Mouse (Mus musculus): ENCODE measurements around the gene Csrp1.

Gene Csrp1

GRCm38 (mm10) chr1:135698046-135698445 lies 21.8 kb upstream of the Csrp1 start:
- no peak for DNase-seq (ENCODE audit: low spot score)

- no peak for DNase-seq (ENCODE audit: low spot score)
Measured at GRCm38 (mm10) chr1:135698451-135698921, 21.4 kb upstream of the Csrp1 start.

GRCm38 (mm10) chr1:135698996-135699705 lies 20.7 kb upstream of the Csrp1 start:
- DNase-seq (ENCODE audit: low spot score), result peak; percentile 82

- DNase-seq (ENCODE audit: low spot score), result no peak
Measured at GRCm38 (mm10) chr1:135699892-135700291, 20.0 kb upstream of the Csrp1 start.

GRCm38 (mm10) chr1:135700605-135701004 lies 19.3 kb upstream of the Csrp1 start:
- peak; percentile 76 for DNase-seq (ENCODE audit: low spot score)

DNA sequence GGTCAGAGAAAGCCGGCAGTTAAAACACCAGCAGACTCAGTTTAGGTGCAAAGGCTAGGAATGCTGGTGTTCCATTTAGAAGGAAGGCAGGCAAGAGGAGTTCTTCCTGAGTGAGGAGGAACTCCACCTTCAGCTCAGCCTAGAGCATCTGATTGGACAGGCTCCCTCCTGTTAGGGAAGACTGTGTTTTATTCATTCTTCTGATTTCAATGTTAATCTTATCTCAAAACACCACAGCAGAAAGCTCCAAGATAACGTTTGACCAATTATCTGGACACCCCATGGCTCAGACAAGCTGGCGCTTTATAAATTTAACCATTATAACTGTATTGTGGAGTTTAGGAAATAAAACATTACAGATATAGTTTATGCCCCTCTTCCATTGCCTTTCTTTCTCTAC lies 18.5 kb upstream of the Csrp1 start:
- DNase-seq (ENCODE audit: low spot score), result no peak

- DNase-seq (ENCODE audit: low spot score), result no peak
Measured at GRCm38 (mm10) chr1:135702722-135703121, 17.1 kb upstream of the Csrp1 start.

GRCm38 (mm10) chr1:135704317-135704821 lies 15.5 kb upstream of the Csrp1 start:
- DNase-seq (ENCODE audit: low spot score), result no peak

DNA sequence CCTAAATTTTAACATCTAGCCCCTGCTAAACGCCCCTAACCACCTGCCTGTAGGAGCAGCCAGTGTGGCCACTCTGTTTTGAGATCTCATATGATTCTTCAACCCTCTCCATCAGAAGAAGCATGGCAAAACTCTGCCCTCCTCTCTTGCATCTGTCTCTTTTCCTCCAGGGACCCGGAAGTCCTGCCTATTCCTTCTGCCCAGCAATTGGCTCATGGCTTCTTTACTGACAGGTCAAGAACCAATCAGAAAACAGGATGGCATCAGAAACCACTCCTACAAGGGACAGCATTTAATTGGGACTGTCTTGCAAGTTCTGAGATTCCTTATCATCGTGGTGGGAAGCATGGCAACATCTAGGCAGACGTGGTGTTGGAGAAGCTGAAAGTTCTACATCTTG lies 11.5 kb upstream of the Csrp1 start:
- no peak for DNase-seq (ENCODE audit: low spot score)

DNA sequence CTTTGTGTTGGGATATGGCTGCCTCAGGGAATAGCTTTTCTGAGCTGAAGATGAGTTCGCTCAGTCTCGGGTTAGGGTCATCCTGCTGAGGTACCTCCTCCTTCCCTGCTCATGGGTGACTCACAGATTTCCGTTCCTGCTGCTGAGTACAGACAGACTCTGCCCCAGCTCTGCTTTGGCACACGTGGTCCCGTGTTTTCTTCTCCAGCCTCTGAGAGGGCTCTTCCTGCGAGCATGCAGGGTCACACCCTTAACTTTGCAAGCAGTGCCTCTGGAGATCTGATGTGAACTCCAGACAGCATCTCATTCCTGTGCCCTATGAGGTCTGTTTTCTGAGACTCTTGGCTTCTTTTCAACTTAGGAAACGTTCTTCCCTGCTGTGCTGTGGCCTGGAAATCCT lies 8.7 kb upstream of the Csrp1 start:
- DNase-seq (ENCODE audit: low spot score), result peak; percentile 31

GRCm38 (mm10) chr1:135714028-135714815 lies 5.6 kb upstream of the Csrp1 start:
- no peak for DNase-seq (ENCODE audit: low spot score)

DNA sequence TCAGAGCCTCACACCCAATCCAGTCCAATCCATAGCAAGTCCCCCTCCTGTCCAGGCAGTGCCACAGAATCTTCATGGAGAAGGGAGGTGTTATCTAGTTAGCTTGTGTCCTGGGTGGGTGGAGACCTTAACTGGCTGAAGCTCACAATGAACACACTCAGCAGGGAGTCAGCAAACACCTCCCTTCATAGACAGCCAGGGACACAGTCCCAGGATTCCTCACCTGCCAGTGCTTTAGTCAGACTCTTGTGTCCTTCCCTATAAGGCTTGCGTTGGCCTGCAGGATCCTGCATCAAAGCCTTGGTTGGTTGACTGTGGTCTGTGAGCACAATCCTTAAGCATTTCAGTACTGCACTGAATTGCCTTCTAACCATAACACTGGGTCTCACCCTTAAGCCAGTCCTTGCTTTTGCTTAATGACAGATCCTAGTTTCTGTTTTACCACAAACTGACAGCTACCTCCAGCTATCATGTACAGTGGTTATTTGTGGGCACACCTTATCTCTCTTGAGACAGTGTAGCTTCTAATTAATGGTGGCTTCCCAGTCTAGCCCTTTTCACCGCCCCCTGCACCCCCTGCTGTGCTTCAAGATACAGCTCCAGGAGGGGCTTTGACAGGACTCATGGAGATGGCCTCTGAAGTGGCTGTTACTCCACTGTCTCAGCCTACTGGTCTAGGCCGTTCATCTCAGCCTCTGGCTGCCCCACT lies 4.8 kb upstream of the Csrp1 start:
- no peak for DNase-seq (ENCODE audit: low spot score)

GRCm38 (mm10) chr1:135719486-135719885 lies 375 bp upstream of the Csrp1 start:
- DNase-seq (ENCODE audit: low spot score), result peak; percentile 87

- no peak for DNase-seq (ENCODE audit: low spot score)
Measured at GRCm38 (mm10) chr1:135723016-135723415, 3.2 kb downstream of the Csrp1 start.

DNA sequence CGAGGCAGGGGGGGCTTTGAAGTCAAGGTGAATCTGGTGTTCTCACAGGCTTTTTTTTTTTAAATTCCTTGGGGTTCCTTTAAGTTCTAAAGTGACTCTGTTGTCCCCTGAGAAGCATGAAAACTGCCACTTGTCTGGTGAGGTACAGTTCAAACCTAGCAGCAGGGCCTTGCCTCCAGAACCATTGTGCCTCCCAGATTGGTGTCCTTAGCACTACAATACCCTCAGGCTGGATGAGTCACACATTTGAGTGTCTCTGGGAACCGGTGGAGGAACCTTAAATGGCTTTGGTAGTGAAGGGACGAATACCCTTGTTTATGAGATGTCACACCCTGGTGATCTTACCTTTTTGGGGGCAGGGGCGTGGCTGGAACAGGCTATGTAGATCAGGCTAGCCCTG lies 4.3 kb downstream of the Csrp1 start:
- no peak for DNase-seq (ENCODE audit: low spot score)

DNA sequence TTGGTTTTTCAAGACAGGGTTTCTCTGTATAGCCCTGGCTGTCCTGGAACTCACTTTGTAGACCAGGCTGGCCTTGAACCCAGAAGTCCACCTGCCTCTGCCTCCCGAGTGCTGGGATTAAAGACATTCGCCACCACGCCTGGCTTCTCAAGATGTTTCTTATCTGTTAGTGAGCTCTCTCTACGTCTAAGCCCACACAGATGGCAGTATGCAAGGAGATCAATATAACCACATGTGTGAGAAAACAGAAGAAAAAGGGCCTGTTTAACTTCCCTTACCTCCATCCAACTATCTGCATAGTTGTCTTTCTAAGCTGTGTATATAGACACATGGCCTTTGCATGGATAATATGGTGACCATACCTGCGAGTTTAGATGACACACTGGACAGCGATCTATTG lies 5.5 kb downstream of the Csrp1 start:
- no peak for DNase-seq (ENCODE audit: low spot score)

- peak; percentile 74 for DNase-seq (ENCODE audit: low spot score)
Measured at GRCm38 (mm10) chr1:135725936-135726335, 6.1 kb downstream of the Csrp1 start.

- peak; percentile 94 for DNase-seq (ENCODE audit: low spot score)
Measured at GRCm38 (mm10) chr1:135728631-135729366, 8.9 kb downstream of the Csrp1 start.

- no peak for DNase-seq (ENCODE audit: low spot score)
Measured at GRCm38 (mm10) chr1:135729367-135729713, 9.5 kb downstream of the Csrp1 start.

DNA sequence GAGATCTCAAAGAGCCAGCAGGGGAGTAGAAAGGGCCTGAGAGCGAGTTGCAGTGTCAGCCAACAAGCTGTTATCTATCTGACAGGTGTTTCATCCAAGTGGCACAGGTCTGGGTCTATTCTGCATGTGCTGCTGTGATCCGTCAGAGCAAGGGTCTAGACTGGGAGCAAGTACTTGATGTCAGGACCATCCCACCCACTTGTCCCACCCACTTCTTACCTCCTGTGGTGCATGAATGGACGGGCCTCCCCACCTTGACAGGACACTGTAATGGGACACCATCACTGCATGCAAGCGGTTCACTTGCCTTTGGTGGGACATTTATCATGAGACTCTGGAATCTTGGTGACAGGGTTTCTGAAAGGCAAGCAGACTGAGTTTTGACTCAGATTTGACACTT lies 10.0 kb downstream of the Csrp1 start:
- DNase-seq (ENCODE audit: low spot score), result no peak

GRCm38 (mm10) chr1:135730296-135730695 lies 10.4 kb downstream of the Csrp1 start:
- DNase-seq (ENCODE audit: low spot score), result peak; percentile 66

DNA sequence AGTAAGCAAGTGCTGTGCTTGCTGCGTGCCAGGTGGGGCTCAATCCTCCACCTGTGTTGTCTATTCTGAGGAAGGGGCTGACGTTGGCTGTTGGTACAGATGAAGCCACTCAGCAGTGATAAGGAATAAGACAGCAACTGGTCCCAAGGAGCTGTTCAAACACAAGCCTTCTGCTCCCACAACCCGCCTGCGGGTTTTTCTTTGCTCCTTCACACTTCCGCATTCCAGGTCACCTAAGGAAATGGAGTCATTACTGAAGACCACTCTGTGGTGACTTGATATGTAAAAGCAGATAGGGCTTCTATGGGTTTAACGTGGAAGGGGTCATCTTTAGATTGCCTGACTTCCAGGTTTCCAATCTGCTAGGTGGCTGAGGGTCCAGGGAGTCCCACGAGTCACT lies 11.5 kb downstream of the Csrp1 start:
- no peak for DNase-seq (ENCODE audit: low spot score)
